Mouse (Mus musculus): ENCODE measurements around the gene Pkib.

- TF ChIP-seq CTCF (IDR thresholded peaks at IDR 0.05; ENCODE audit: low read depth) = no peak
- no peak for TF ChIP-seq EP300 (IDR thresholded peaks at IDR 0.05; ENCODE audit: low read depth)
Measured at GRCm38 (mm10) chr10:57636970-57637369, 5.2 kb downstream of the Pkib start.

Measured in liver, postnatal 0 days (tissue).